Mouse (Mus musculus) intestine, postnatal 0 days (tissue): ENCODE measurements around the gene 4930432M17Rik. TPM values are rescaled to one million over a fixed set of nuclear protein-coding genes. Genes with fewer than 3 reads are reported as not detected.

ENCODE experiments used
- ATAC-seq: fragments of 200-750 bp; cut with Nextera tagmentation; 2 replicates; pipeline ENCODE4 v1.8.0; 2017; ENCODE audit warnings: mild to moderate bottlenecking, moderate TSS enrichment, moderate library complexity
- H3K27ac ChIP-seq: fragments of 300-500 bp; sonication (generic); 2 replicates; pipeline ENCODE4 v1.5.1; 2014; ENCODE audit warnings: mild to moderate bottlenecking, low read depth, low read length, moderate library complexity
- H3K27me3 ChIP-seq: fragments of 300-500 bp; sonication (generic); replicated peaks from 2 replicates; pipeline ENCODE4 v1.6.1; 2014; ENCODE audit warnings: low read length, mixed read lengths; ENCODE audit not compliant: control insufficient read depth, insufficient read depth
- H3K36me3 ChIP-seq: fragments of 300-500 bp; sonication (generic); 2 replicates; pipeline ENCODE4 v1.6.1; 2014; ENCODE audit warnings: mild to moderate bottlenecking, moderate library complexity; ENCODE audit not compliant: control insufficient read depth, insufficient read depth
- H3K4me1 ChIP-seq: fragments of 300-500 bp; sonication (generic); replicated peaks from 2 replicates; pipeline ENCODE4 v1.6.1; 2014; ENCODE audit warnings: antibody characterized with exemption, low read length, mixed read lengths; ENCODE audit not compliant: control insufficient read depth, insufficient read depth
- H3K4me2 ChIP-seq: fragments of 300-500 bp; sonication (generic); replicated peaks from 2 replicates; pipeline ENCODE4 v1.6.1; 2014; ENCODE audit warnings: low read depth, mild to moderate bottlenecking, moderate library complexity
- H3K4me3 ChIP-seq: fragments of 300-500 bp; sonication (generic); 2 replicates; pipeline ENCODE4 v1.5.1; 2014; ENCODE audit warnings: low read depth, low read length
- H3K9ac ChIP-seq: fragments of 300-500 bp; sonication (generic); 2 replicates; pipeline ENCODE4 v1.6.1; 2014; ENCODE audit warnings: mild to moderate bottlenecking, low read depth, low read length
- H3K9me3 ChIP-seq: fragments of 300-500 bp; sonication (generic); 2 replicates; pipeline ENCODE4 v1.6.1; 2016; ENCODE audit warnings: mixed run types; ENCODE audit not compliant: control insufficient read depth
- CTCF ChIP-seq: sonication (generic); IDR thresholded peaks from 2 replicates; pipeline ENCODE4 v1.5.1; 2016; ENCODE audit warnings: low read depth, mild to moderate bottlenecking, control low read depth, antibody characterized with exemption, moderate library complexity
- WGBS: fragments of 180-500 bp; shearing (Covaris S2); extraction: QIAGEN DNeasy Blood & Tissue Kit; methylation state at CpG from one replicate; pipeline ENCODE4 v1.1.7; 2014; 5-methylcytosine and 5-hydroxymethylcytosine counted together
- polyA plus RNA-seq: library from polyadenylated mRNA; unstranded; fragments of >200 nt; fragmentation: Nextera tagmentation; extraction: Ambion mirVana; gene quantifications from 2 replicates; pipeline ENCODE4 v1.2.1, GENCODE M21; 2015

The 4930432M17Rik gene
- not detected in 2 replicates for polyA plus RNA-seq

- Histone ChIP-seq H3K9ac (no peak within 1 kb of the TSS), H3K27me3 (no peaks in the 10 kb centered on the region), H3K4me3 (no peak within 1 kb of the TSS), H3K27ac (no peak within 1 kb of the TSS), H3K9me3 (no peaks in the 10 kb centered on the region), H3K36me3 (no peaks in the 10 kb centered on the region), H3K4me1 (no peaks in the 10 kb centered on the region), H3K4me2 (no peak within 1 kb of the TSS)
- ATAC-seq: no peak
- WGBS: 79% methylated on average over 4 of the region's 4 CpGs
- TF ChIP-seq CTCF: no peak
Measured at GRCm38 (mm10) chr3:121670462-121670861, at the start of gene 4930432M17Rik. Gene 4930432M17Rik (plus strand): TSS chr3:121670762.

GRCm38 (mm10) chr3:121625662-121626061 lies 44.9 kb upstream of the 4930432M17Rik start:
- Histone ChIP-seq H3K4me3 (no peak overlapping the region), H3K27me3 (no peaks in the 10 kb centered on the region), H3K36me3 (no peaks in the 10 kb centered on the region), H3K9ac (no peak overlapping the region), H3K4me2 (no peak overlapping the region), H3K9me3 (no peaks in the 10 kb centered on the region), H3K27ac (no peak overlapping the region), H3K4me1 (no peaks in the 10 kb centered on the region)
- WGBS: 52% methylated on average over 2 of the region's 2 CpGs
- ATAC-seq: no peak
- no peak for TF ChIP-seq CTCF

- Histone ChIP-seq H3K4me1 (no peaks in the 10 kb centered on the region), H3K9me3 (no peaks in the 10 kb centered on the region), H3K9ac (no peak overlapping the region), H3K27ac (no peak overlapping the region), H3K36me3 (no peaks in the 10 kb centered on the region), H3K4me3 (no peak overlapping the region), H3K27me3 (no peaks in the 10 kb centered on the region), H3K4me2 (no peak overlapping the region)
- 79% methylated on average over 3 of the region's 3 CpGs for WGBS
- no peak for ATAC-seq
- TF ChIP-seq CTCF: no peak
Measured at GRCm38 (mm10) chr3:121626273-121626672, 44.3 kb upstream of the 4930432M17Rik start.

DNA sequence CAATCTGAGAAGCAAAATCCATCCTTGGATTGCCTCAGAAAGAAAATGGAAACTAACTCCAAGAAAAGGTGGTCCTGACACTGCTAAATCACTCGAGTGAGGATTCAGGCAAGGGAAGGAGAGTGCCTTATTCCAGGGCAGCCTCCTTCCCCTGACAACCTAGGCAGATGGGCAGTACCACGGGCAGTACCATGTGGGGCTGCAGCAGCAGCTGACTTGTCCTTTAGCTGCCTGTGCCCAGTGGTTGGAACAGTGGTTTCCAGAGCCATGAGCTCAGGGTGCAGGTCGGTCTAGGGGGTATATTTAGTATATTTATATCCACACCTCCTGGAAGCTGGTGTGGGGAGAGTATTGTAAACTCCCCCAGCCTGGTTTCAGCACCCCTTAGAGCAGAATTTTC lies 42.3 kb upstream of the 4930432M17Rik start:
- no peak overlapping the region for H3K9ac ChIP-seq
- no peaks in the 10 kb centered on the region for H3K9me3 ChIP-seq
- no peak overlapping the region for H3K27ac ChIP-seq
- no peak for TF ChIP-seq CTCF
- H3K36me3 ChIP-seq: no peaks in the 10 kb centered on the region
- H3K4me3 ChIP-seq: no peak overlapping the region
- no peak for ATAC-seq
- no peaks in the 10 kb centered on the region for H3K27me3 ChIP-seq
- H3K4me2 ChIP-seq: no peak overlapping the region
- H3K4me1 ChIP-seq: no peaks in the 10 kb centered on the region
- WGBS: 52% methylated on average over 3 of the region's 3 CpGs

DNA sequence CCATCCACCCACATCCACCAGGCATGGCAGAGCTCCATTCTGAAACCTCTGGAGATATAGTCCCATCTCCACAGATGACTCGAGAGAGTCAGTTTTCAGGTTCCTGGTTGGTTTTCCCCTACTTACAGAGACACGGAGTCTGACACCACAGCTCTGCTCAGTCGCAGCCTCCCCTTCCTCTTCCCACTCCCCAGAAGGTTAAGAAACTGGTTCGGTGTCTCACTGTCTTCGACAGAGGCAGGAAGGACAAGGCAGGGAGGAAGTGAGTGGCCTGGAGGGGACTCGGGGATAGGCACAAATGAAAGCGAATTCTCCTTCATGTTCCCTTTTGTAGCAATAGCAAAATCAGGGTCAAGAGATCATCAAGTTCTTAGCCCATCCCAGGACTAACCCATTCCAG lies 39.9 kb upstream of the 4930432M17Rik start:
- no peak for ATAC-seq
- no peaks in the 10 kb centered on the region for H3K4me1 ChIP-seq
- WGBS: 75% methylated on average over 7 of the region's 7 CpGs
- no peak for TF ChIP-seq CTCF
- H3K27ac ChIP-seq: no peak overlapping the region
- no peaks in the 10 kb centered on the region for H3K27me3 ChIP-seq
- H3K4me2 ChIP-seq: no peak overlapping the region
- no peaks in the 10 kb centered on the region for H3K36me3 ChIP-seq
- H3K9me3 ChIP-seq: no peaks in the 10 kb centered on the region
- no peak overlapping the region for H3K4me3 ChIP-seq
- no peak overlapping the region for H3K9ac ChIP-seq

- Histone ChIP-seq H3K36me3 (no peaks in the 10 kb centered on the region), H3K27ac (no peak overlapping the region), H3K9ac (no peak overlapping the region), H3K9me3 (no peaks in the 10 kb centered on the region), H3K27me3 (no peaks in the 10 kb centered on the region), H3K4me1 (no peaks in the 10 kb centered on the region), H3K4me2 (no peak overlapping the region), H3K4me3 (no peak overlapping the region)
- no peak for ATAC-seq
- no peak for TF ChIP-seq CTCF
- WGBS: 68% methylated on average over 3 of the region's 3 CpGs
Measured at GRCm38 (mm10) chr3:121634963-121635362, 35.6 kb upstream of the 4930432M17Rik start.

- no peaks in the 10 kb centered on the region for H3K27me3 ChIP-seq
- no peaks in the 10 kb centered on the region for H3K4me1 ChIP-seq
- H3K9me3 ChIP-seq: no peaks in the 10 kb centered on the region
- no peak for ATAC-seq
- H3K4me3 ChIP-seq: no peak overlapping the region
- no peak for TF ChIP-seq CTCF
- H3K9ac ChIP-seq: no peak overlapping the region
- no peaks in the 10 kb centered on the region for H3K36me3 ChIP-seq
- 53% methylated on average over 7 of the region's 7 CpGs for WGBS
- H3K27ac ChIP-seq: no peak overlapping the region
- no peak overlapping the region for H3K4me2 ChIP-seq
Measured at GRCm38 (mm10) chr3:121635505-121635904, 35.1 kb upstream of the 4930432M17Rik start.
